Mouse (Mus musculus): ENCODE data around the gene Prkce.

- no peak for TF ChIP-seq CTCF (IDR thresholded peaks at IDR 0.05; ENCODE audit: borderline replicate concordance, insufficient read depth, low read length)
- no peak for TF ChIP-seq POLR2A (IDR thresholded peaks at IDR 0.05; ENCODE audit: low read depth, low read length)
These were observed 157.2 kb downstream of the Prkce start for GRCm38 (mm10) chr17:86324756-86325155.
